Mouse (Mus musculus): ENCODE data around the gene Dglucy. TPM values are rescaled to one million over a fixed set of nuclear protein-coding genes. Genes with fewer than 3 reads are reported as not detected.

Dglucy gene
- total RNA-seq, 4 experiments from 2014 or later, result 7.4 to 9.8 (median 8.0) TPM

- DNase-seq (ENCODE audit: low spot score in 2 of 2), result peak in 1 of 2 experiments; percentile 57
Measured at GRCm38 (mm10) chr12:100925644-100926619, 147.1 kb downstream of the Dglucy start.

GRCm38 (mm10) chr12:100928286-100928685, 149.4 kb downstream of the Dglucy start:
- no peak for DNase-seq (ENCODE audit: low spot score in 2 of 2)

- no peak for DNase-seq (ENCODE audit: low spot score in 2 of 2)
Measured at GRCm38 (mm10) chr12:100931653-100932052, 152.8 kb downstream of the Dglucy start.

GRCm38 (mm10) chr12:100934796-100935195, 155.9 kb downstream of the Dglucy start:
- DNase-seq (ENCODE audit: low spot score in 2 of 2), result no peak

GRCm38 (mm10) chr12:100936116-100936515, 157.3 kb downstream of the Dglucy start:
- peak; percentile 54 to 78 for DNase-seq (ENCODE audit: low spot score in 2 of 2)

GRCm38 (mm10) chr12:100936737-100937136, 157.9 kb downstream of the Dglucy start:
- DNase-seq (ENCODE audit: low spot score in 2 of 2), result no peak

GRCm38 (mm10) chr12:100937441-100938360, 158.8 kb downstream of the Dglucy start:
- DNase-seq (ENCODE audit: low spot score in 2 of 2), result no peak

GRCm38 (mm10) chr12:100941361-100941760, 162.5 kb downstream of the Dglucy start:
- no peak for DNase-seq (ENCODE audit: low spot score in 2 of 2)

GRCm38 (mm10) chr12:100943146-100943545, 164.3 kb downstream of the Dglucy start:
- no peak for DNase-seq (ENCODE audit: low spot score in 2 of 2)

- DNase-seq (ENCODE audit: low spot score in 2 of 2), result no peak
Measured at GRCm38 (mm10) chr12:100944921-100945336, 166.1 kb downstream of the Dglucy start.

GRCm38 (mm10) chr12:100945501-100945900, 166.6 kb downstream of the Dglucy start:
- no peak for DNase-seq (ENCODE audit: low spot score in 2 of 2)

GRCm38 (mm10) chr12:100945948-100946347, 167.1 kb downstream of the Dglucy start:
- DNase-seq (ENCODE audit: low spot score in 2 of 2), result no peak

Other genes starting within 250 kb of the Dglucy start
- gene Rps6ka5, start 52.1 kb upstream of the Dglucy start, total RNA-seq (2022), result 10 to 100 TPM; 25.7 to 28.7 (median 27.5) TPM
- gene Gpr68, start 129.1 kb downstream of the Dglucy start, total RNA-seq (2022), result 10 to 100 TPM; 15.1 to 27.4 (median 19.9) TPM
- 10 to 100 TPM; 30.2 to 38.8 (median 34.7) TPM for gene Ccdc88c, start 250.0 kb downstream of the Dglucy start, total RNA-seq (2022)